ENCODE assay signal across 23 mouse cellular contexts in the genomic region with DNA sequence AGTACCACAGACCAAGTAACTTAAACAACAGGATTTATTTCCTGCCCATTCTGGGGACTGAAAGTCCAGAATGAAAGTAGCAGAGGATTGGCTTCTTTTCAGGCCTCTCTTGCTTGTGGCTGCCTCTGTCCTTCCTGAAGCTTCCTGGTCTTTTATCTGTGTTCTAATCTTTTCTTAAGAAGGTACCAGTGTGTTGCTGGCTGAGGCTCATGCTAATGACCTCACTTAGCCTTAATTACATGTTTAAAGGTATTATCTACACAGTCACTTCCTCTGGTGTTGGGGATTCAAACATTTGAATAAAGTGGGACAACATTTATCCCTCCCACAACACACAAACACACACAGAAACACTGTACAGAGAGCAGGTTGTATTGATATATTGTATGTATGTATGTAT. TPM values are rescaled to one million over a fixed set of nuclear protein-coding genes. Genes with fewer than 3 reads are reported as not detected.
DNase-seq lines count a peak whose midpoint lies in the region; ATAC-seq and TF ChIP-seq lines count a peak whose summit lies in the region.
"Had no signal": no experiment of that assay in that cellular context is flagged by ENCODE, and none has a peak within 500 bp of the region (broad histone marks: within the 10 kb centered on the region; RNA-seq: fewer than 3 reads in every experiment).

No protein-coding gene starts in this region.

- H3K36me3 ChIP-seq in heart, embryonic 10.5 days = no peaks in the 10 kb centered on the region
- no peaks in the 10 kb centered on the region for H3K36me3 ChIP-seq in liver, postnatal 0 days (replicated peaks; ENCODE audit: insufficient read depth, low read length)
- H3K36me3 ChIP-seq: embryonic facial prominence, embryonic 10.5 days; forebrain, embryonic 12.5 days; midbrain, embryonic 13.5 days had no signal

- DNase-seq in heart, embryonic 10.5 days (ENCODE audit: low spot score) = no peak
- DNase-seq in heart, adult 8-10 months (ENCODE audit: low spot score) = no peak
- DNase-seq in liver, postnatal 0 days = no peak
- no peak for DNase-seq in left cerebral cortex, postnatal 4 days
- no peak for DNase-seq in thymus, postnatal 0 days (ENCODE audit: low spot score)
- DNase-seq in ovary, postnatal 36 days (ENCODE audit: low spot score) = no peak
- DNase-seq: adrenal gland, postnatal 10 days; cerebellum, postnatal 10 days; kidney, adult 18-20 months; lung, adult 18-20 months; lung, postnatal 10 days; retina, postnatal 1 day; right cerebral cortex, postnatal 25 days; thymus, postnatal 14 days had no signal

- peak overlapping the region; percentile 69 for H3K27ac ChIP-seq in heart, embryonic 10.5 days
- peak overlapping the region; percentile 73 for H3K27ac ChIP-seq in liver, postnatal 0 days (ENCODE audit: low read depth)
- H3K27ac ChIP-seq: embryonic facial prominence, embryonic 10.5 days; forebrain, embryonic 12.5 days; hindbrain, embryonic 14.5 days; kidney, postnatal 0 days; left cerebral cortex, adult 2 months; midbrain, embryonic 13.5 days had no signal

- no peak for TF ChIP-seq CTCF in liver, postnatal 0 days (IDR thresholded peaks at IDR 0.05; ENCODE audit: low read depth)

- no peaks in the 10 kb centered on the region for H3K27me3 ChIP-seq in heart, embryonic 10.5 days (ENCODE audit: insufficient read depth, poor library complexity, severe bottlenecking)
- H3K27me3 ChIP-seq in liver, postnatal 0 days (ENCODE audit: insufficient read depth, low read length) = no peaks in the 10 kb centered on the region
- H3K27me3 ChIP-seq: forebrain, embryonic 12.5 days; midbrain, embryonic 13.5 days had no signal

- peaks cover 11% of the 10 kb centered on the region; the same call in 1 of the 2 replicates for H3K4me1 ChIP-seq in heart, embryonic 10.5 days
- H3K4me1 ChIP-seq in liver, postnatal 0 days (ENCODE audit: insufficient read depth) = peaks cover 44% of the 10 kb centered on the region
- H3K4me1 ChIP-seq: embryonic facial prominence, embryonic 10.5 days; forebrain, embryonic 12.5 days; midbrain, embryonic 13.5 days had no signal

- H3K9me3 ChIP-seq in heart, embryonic 10.5 days = no peaks in the 10 kb centered on the region
- no peaks in the 10 kb centered on the region for H3K9me3 ChIP-seq in liver, postnatal 0 days (ENCODE audit: low read length)
- H3K9me3 ChIP-seq: embryonic facial prominence, embryonic 10.5 days; forebrain, embryonic 12.5 days; midbrain, embryonic 13.5 days had no signal

- intact Hi-C loops in left cerebral cortex, postnatal 4 days (cut with DNase I) = no loop called here

- no peak overlapping the region for H3K4me3 ChIP-seq in heart, embryonic 10.5 days
- H3K4me3 ChIP-seq in liver, postnatal 0 days (ENCODE audit: low read depth, low read length) = no peak overlapping the region
- H3K4me3 ChIP-seq: embryonic facial prominence, embryonic 10.5 days; forebrain, embryonic 12.5 days; left cerebral cortex, adult 2 months; midbrain, embryonic 13.5 days had no signal

- no peak overlapping the region for H3K9ac ChIP-seq in liver, postnatal 0 days (replicated peaks)
- H3K9ac ChIP-seq: forebrain, embryonic 12.5 days; hindbrain, embryonic 14.5 days; midbrain, embryonic 13.5 days had no signal

- no peak overlapping the region for H3K4me2 ChIP-seq in liver, postnatal 0 days (ENCODE audit: low read depth, low read length)
- H3K4me2 ChIP-seq: forebrain, embryonic 12.5 days; hindbrain, embryonic 14.5 days; midbrain, embryonic 13.5 days had no signal

- TF ChIP-seq EP300 in liver, postnatal 0 days (IDR thresholded peaks at IDR 0.05; ENCODE audit: low read depth) = no peak

- peak; percentile 57 for ATAC-seq in CD4-positive, CD25-positive, alpha-beta regulatory T cell, adult 4 months
- ATAC-seq in erythroid progenitor cell, adult 5-6 weeks (replicated peaks; ENCODE audit: low FRiP score, poor library complexity, severe bottlenecking) = peak; percentile 40; the same call in 1 of the 2 replicates
- ATAC-seq in liver, postnatal 0 days = no peak
- ATAC-seq: inflammation-experienced regulatory T-cells, adult 6 months; midbrain, embryonic 13.5 days had no signal

RNA-seq across cellular contexts. Expression of gene Ugcg, which starts 59.0 kb away (rescaled TPM):
- 8.2 and 9.7 TPM in 2 replicates for polyA plus RNA-seq in heart, embryonic 10.5 days (2016; fragmentation: Nextera tagmentation; extraction: Ambion mirVana)
- 10 to 100 TPM; 11.7 to 14.2 (median 13.5) TPM for total RNA-seq in heart, adult 8-10 months (2022)
- polyA plus RNA-seq in CD4-positive, CD25-positive, alpha-beta regulatory T cell, adult 4 months (2017; shearing (Covaris generic)) = 10 to 100 TPM; 15.4 to 28.8 TPM
- 44.4 and 45.4 TPM in 2 replicates for total RNA-seq in erythroid progenitor cell, adult 5-6 weeks (2015; ENCODE audit: low replicate concordance)
- total RNA-seq in erythroid progenitor cell, adult 5-6 weeks (2017; ENCODE audit: low replicate concordance) = 22.7 and 27.7 TPM in 2 replicates
- 8.3 and 8.4 TPM in 2 replicates for polyA plus RNA-seq in liver, postnatal 0 days (2015; fragmentation: Nextera tagmentation; extraction: Ambion mirVana)
- total RNA-seq in left cerebral cortex, postnatal 4 days (2021) = 100 to 1,000 TPM; 101 to 104 TPM
- 21.8 and 29.2 TPM in 2 replicates for polyA plus RNA-seq in thymus, postnatal 0 days (2015; fragmentation: Nextera tagmentation; extraction: Ambion mirVana)
